Mouse (Mus musculus): ENCODE data around the gene Tmem132b.

- no peak for TF ChIP-seq CTCF (IDR thresholded peaks at IDR 0.05; ENCODE audit: extremely low read depth, insufficient read length, insufficient replicate concordance, low read depth, low read length)
- no peak for TF ChIP-seq POLR2A (IDR thresholded peaks at IDR 0.05; ENCODE audit: low read depth, low read length)
Observed at GRCm38 (mm10) chr5:125758506-125758905, 226.9 kb downstream of the Tmem132b start.
